Mouse (Mus musculus): ENCODE measurements around the gene Nyap2.

GRCm38 (mm10) chr1:81145576-81145975, 68.8 kb downstream of the Nyap2 start:
- no peak for TF ChIP-seq CTCF (IDR thresholded peaks at IDR 0.05; ENCODE audit: extremely low read depth, insufficient read depth, low read length)
- no peak for TF ChIP-seq POLR2A (IDR thresholded peaks at IDR 0.05; ENCODE audit: extremely low read depth, insufficient read depth, low read length)
